Mouse (Mus musculus): ENCODE results near the gene Atp8a1.

Gene Atp8a1

GRCm38 (mm10) chr5:67628180-67628940 lies 218.9 kb downstream of the Atp8a1 start:
- DNase-seq: no peak

GRCm38 (mm10) chr5:67621230-67621629 lies 226.0 kb downstream of the Atp8a1 start:
- DNase-seq: no peak

GRCm38 (mm10) chr5:67609520-67609837 lies 237.8 kb downstream of the Atp8a1 start:
- no peak for DNase-seq

GRCm38 (mm10) chr5:67608674-67609519 lies 238.3 kb downstream of the Atp8a1 start:
- no peak for DNase-seq

GRCm38 (mm10) chr5:67607804-67608673 lies 239.2 kb downstream of the Atp8a1 start, which contains the start of gene Shisa3:
TSS of gene Shisa3 (plus strand) at chr5:67607882.
- DNase-seq: peak; percentile 10

- DNase-seq: no peak
Observed at GRCm38 (mm10) chr5:67606916-67607803, 240.1 kb downstream of the Atp8a1 start.

- DNase-seq: no peak
Observed at GRCm38 (mm10) chr5:67605951-67606350, 241.3 kb downstream of the Atp8a1 start.

GRCm38 (mm10) chr5:67599935-67600334 lies 247.3 kb downstream of the Atp8a1 start:
- DNase-seq: no peak

GRCm38 (mm10) chr5:67595629-67596028 lies 251.6 kb downstream of the Atp8a1 start:
- no peak for DNase-seq

GRCm38 (mm10) chr5:67595070-67595469 lies 252.2 kb downstream of the Atp8a1 start:
- DNase-seq: no peak

- no peak for DNase-seq
Observed at GRCm38 (mm10) chr5:67579725-67580633, 267.3 kb downstream of the Atp8a1 start.

GRCm38 (mm10) chr5:67575705-67576104 lies 271.5 kb downstream of the Atp8a1 start:
- no peak for DNase-seq

- no peak for DNase-seq
Observed at GRCm38 (mm10) chr5:67574039-67574438, 273.2 kb downstream of the Atp8a1 start.

GRCm38 (mm10) chr5:67572552-67573155 lies 274.6 kb downstream of the Atp8a1 start:
- no peak for DNase-seq

Data from cerebellum, adult 11-12 months (tissue).